Mouse (Mus musculus): ENCODE measurements around the gene Rabep2. TPM values are rescaled to one million over a fixed set of nuclear protein-coding genes. Genes with fewer than 3 reads are reported as not detected.
"Not testable (repeated sequence)": the region's sequence is repeated elsewhere in the genome, so short reads cannot be mapped to it uniquely, and the experiment has no call there.

The Rabep2 gene
- 28.4 and 29.7 TPM in 2 replicates for polyA plus RNA-seq (2014; fragmentation: Nextera tagmentation; extraction: Ambion mirVana)

DNA sequence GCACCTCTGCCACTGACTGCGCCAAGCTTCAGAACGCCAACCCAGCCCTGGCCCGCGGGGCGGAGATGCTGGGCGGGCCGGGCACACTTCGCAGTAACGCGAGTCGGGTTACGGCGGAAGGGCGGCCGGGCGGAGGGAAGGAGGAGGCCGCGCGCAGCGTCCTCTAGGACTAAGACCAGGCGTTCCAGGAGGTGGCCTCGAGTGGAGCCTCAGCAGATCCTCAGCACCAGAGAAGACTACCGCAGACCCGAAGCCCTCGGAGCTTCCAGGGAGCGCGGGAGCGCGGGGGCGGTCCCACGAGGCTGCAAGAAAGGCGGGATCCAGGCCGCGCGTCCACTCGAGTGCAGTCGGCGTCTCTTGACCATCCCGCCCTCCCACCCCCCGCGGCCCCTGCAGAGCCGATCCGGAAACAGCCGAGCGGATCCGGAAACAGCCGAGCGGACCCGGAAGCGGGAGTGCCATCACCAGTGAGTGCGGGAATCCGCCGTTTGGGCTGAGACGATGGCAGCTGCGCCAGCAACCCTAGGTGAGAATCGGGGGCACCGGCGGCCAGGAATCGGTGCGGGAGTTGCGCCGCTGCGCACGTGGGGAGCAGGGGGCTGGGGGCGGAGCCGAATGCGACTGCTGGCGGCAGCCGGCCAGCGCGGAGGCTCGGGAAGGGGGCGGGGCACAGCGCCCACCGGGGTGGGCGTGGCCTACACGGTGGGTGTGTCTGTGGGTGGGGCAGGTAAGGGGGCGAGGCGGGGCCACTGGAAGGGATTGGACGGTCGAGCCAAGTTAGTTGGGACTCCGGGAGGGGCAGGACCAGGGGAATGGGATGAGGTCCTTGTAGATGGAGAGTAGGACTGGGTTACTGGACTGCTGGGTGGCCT, at the start of gene Rabep2:
Rabep2 (plus strand) TSS at position 129 of the 872 bp plus-strand sequence.
- peaks cover 10% of the 10 kb centered on the region for H3K4me1 ChIP-seq (ENCODE audit: control insufficient read depth, insufficient read depth, low read length)
- H3K9ac ChIP-seq (replicated peaks; ENCODE audit: low read depth, low read length): peak within 1 kb of the TSS; percentile 61
- peak; percentile 93 for ATAC-seq (ENCODE audit: insufficient number of reproducible peaks, insufficient read depth, low FRiP score, low read depth)
- WGBS: under 1% methylated on average over 76 of the region's 82 CpGs
- peak within 1 kb of the TSS; percentile 67 for H3K4me3 ChIP-seq (ENCODE audit: low read depth, low read length)
- peak within 1 kb of the TSS; percentile 75 for H3K4me2 ChIP-seq (replicated peaks; ENCODE audit: low read depth, low read length)
- no peaks in the 10 kb centered on the region; the same call in 1 of the 2 replicates for H3K9me3 ChIP-seq (ENCODE audit: control insufficient read depth, low read depth, low read length)
- no peaks in the 10 kb centered on the region for H3K27me3 ChIP-seq (ENCODE audit: control insufficient read depth, insufficient read depth, low read length)
- peak within 1 kb of the TSS; percentile 84 for H3K27ac ChIP-seq (ENCODE audit: low read length)
- H3K36me3 ChIP-seq (ENCODE audit: control insufficient read depth, insufficient read depth, low read length): peaks cover 3% of the 10 kb centered on the region; the same call in 1 of the 2 replicates

DNA sequence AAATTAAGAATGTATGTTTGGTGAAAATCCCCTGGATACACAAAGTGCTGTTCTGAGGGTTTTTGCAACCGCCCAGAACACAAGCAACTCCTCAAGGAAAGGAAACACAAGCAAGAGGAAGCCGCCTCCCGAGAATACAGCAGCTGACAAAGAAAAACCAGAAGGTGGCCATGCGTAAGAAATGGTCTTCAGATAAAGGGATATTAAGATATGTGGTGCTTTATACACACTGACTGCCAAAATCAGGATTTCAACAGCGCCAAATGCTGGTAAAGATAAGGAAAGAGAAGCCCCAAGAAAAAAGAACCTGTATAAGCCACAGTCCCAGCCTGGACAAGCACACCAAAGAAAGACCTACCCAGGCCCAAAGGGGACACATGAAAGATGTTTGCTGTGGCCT, 45.0 kb upstream of the Rabep2 start:
- no peak overlapping the region for H3K9ac ChIP-seq (replicated peaks; ENCODE audit: low read depth, low read length)
- peaks cover 5% of the 10 kb centered on the region; the same call in 1 of the 2 replicates for H3K36me3 ChIP-seq (ENCODE audit: control insufficient read depth, insufficient read depth, low read length)
- ATAC-seq (ENCODE audit: insufficient number of reproducible peaks, insufficient read depth, low FRiP score, low read depth): no peak
- H3K27me3 ChIP-seq (ENCODE audit: control insufficient read depth, insufficient read depth, low read length): no peaks in the 10 kb centered on the region
- WGBS: 88% methylated on average over 5 of the region's 5 CpGs
- H3K4me1 ChIP-seq (ENCODE audit: control insufficient read depth, insufficient read depth, low read length): no peaks in the 10 kb centered on the region
- H3K27ac ChIP-seq (ENCODE audit: low read length): no peak overlapping the region
- no peaks in the 10 kb centered on the region for H3K9me3 ChIP-seq (ENCODE audit: control insufficient read depth, low read depth, low read length)
- no peak overlapping the region for H3K4me2 ChIP-seq (replicated peaks; ENCODE audit: low read depth, low read length)
- no peak overlapping the region for H3K4me3 ChIP-seq (ENCODE audit: low read depth, low read length)

DNA sequence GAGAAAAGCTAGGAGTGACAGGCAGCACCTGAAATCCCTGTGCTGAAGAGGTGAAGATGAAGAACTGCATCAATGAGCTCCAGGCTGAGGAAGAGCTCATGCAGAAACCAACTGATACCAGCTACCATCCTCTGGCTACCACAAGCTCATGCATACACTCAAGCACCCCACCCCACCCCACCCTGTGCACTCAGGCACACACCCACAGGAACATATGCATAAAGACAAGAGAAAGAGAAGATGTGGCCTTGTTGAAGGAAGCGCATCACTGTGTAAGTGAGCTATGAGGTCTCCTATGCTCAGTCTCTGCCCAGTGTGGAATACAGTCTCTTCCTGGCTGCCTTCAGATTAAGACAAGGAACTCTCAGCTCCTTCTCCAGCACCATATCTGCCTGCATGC, 40.4 kb upstream of the Rabep2 start:
- no peaks in the 10 kb centered on the region for H3K27me3 ChIP-seq (ENCODE audit: control insufficient read depth, insufficient read depth, low read length)
- no peaks in the 10 kb centered on the region for H3K9me3 ChIP-seq (ENCODE audit: control insufficient read depth, low read depth, low read length)
- 95% methylated on average over 1 of the region's 1 CpGs for WGBS
- H3K27ac ChIP-seq (ENCODE audit: low read length): no peak overlapping the region
- no peak overlapping the region for H3K9ac ChIP-seq (replicated peaks; ENCODE audit: low read depth, low read length)
- H3K4me2 ChIP-seq (replicated peaks; ENCODE audit: low read depth, low read length): no peak overlapping the region
- ATAC-seq (ENCODE audit: insufficient number of reproducible peaks, insufficient read depth, low FRiP score, low read depth): no peak
- no peak overlapping the region for H3K4me3 ChIP-seq (ENCODE audit: low read depth, low read length)
- H3K36me3 ChIP-seq (ENCODE audit: control insufficient read depth, insufficient read depth, low read length): peaks cover 8% of the 10 kb centered on the region
- no peaks in the 10 kb centered on the region for H3K4me1 ChIP-seq (ENCODE audit: control insufficient read depth, insufficient read depth, low read length)

DNA sequence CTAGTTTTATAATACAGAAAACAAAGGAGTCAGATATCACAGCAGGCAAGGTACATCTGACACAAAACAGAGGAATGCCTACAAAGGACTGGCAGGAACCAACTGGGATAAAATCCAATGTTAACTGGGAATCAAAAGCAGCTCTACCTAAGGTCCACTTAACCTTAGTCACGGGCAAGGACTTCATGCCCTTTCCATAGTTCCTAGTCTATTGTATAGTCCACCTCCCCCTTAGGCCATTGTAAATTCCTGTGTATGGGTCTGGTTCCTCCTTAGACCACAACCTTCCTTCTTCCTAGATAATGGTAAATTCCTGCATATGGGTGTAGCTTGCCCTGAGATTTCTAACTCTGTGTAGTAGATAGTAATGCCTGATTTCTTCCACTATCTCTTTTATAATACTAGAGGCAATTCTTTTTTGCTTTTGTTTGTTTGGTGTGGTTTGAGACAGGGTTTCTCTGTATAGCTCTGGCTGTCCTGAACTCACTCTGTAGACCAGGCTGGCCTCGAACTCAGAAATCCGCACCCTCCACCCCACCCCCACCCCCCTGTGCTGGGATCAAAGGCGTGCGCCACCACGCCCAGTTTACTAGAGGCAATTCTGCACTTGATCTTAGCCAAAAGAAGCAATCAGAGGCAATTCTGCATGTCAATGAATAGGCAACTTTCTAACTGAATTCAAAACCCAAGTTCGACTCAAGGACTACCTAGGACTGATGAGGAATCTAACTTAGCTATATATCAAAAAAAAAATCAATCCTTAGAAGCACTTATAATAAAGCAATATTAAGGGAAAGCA, 36.3 kb upstream of the Rabep2 start:
- not testable (repeated sequence) for H3K4me1 ChIP-seq (ENCODE audit: control insufficient read depth, insufficient read depth, low read length); H3K27ac ChIP-seq (ENCODE audit: low read length); H3K4me3 ChIP-seq (ENCODE audit: low read depth, low read length); H3K9ac ChIP-seq (replicated peaks; ENCODE audit: low read depth, low read length); H3K27me3 ChIP-seq (ENCODE audit: control insufficient read depth, insufficient read depth, low read length); H3K36me3 ChIP-seq (ENCODE audit: control insufficient read depth, insufficient read depth, low read length); ATAC-seq (ENCODE audit: insufficient number of reproducible peaks, insufficient read depth, low FRiP score, low read depth); H3K4me2 ChIP-seq (replicated peaks; ENCODE audit: low read depth, low read length); H3K9me3 ChIP-seq (ENCODE audit: control insufficient read depth, low read depth, low read length)
- WGBS: 92% methylated on average over 7 of the region's 7 CpGs

DNA sequence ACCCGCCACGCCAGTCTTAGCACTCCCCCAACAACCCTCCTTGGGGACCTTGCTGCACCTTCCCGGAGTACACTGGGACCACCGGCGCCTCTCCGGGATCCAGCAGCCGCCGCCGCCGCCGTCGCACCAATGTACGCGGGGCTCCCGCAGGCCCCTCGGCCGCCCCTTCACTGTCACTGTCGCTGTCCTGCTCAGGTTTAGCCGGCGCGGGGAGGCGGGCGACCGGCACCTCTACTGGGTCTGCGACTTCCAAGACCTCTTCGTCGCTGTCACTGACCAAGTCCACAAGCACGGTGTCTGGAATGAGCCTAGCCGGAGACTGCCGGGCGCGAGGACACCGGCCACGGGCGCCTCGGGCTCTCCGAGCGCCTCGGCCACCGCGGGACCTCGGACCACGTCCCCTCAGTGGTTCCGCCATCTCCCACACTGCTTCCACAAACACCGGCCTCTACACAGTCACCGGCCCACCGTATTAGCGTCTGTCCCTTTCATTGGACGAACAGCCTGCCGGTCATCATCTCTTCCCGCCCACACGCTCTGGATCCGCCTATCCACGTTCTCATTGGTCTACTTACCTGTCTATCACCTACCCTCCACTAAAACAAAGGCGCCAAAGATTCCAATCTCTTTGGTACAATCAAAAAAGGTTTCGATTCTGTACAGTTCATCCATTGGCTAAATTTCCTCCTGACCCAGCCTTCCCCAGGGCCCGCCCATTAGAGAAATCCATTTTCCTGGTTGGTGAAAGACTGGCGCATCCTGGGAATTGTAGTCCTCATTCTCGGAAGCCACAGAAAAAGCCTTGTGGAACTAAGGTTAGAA, 32.0 kb upstream of the Rabep2 start, which contains the start of gene Nfatc2ip:
Nfatc2ip (minus strand) TSS at position 440 of the 822 bp plus-strand sequence.
- Histone ChIP-seq H3K27me3 (ENCODE audit: control insufficient read depth, insufficient read depth, low read length) (no peaks in the 10 kb centered on the region), H3K4me1 (ENCODE audit: control insufficient read depth, insufficient read depth, low read length) (peaks cover 5% of the 10 kb centered on the region; the same call in 1 of the 2 replicates), H3K9ac (replicated peaks; ENCODE audit: low read depth, low read length) (peak within 1 kb of the TSS; percentile 55), H3K27ac (ENCODE audit: low read length) (no peak within 1 kb of the TSS), H3K4me2 (replicated peaks; ENCODE audit: low read depth, low read length) (peak within 1 kb of the TSS; percentile 85), H3K36me3 (ENCODE audit: control insufficient read depth, insufficient read depth, low read length) (no peaks in the 10 kb centered on the region), H3K9me3 (ENCODE audit: control insufficient read depth, low read depth, low read length) (no peaks in the 10 kb centered on the region), H3K4me3 (ENCODE audit: low read depth, low read length) (peak within 1 kb of the TSS; percentile 88)
- peak; percentile 100 for ATAC-seq (ENCODE audit: insufficient number of reproducible peaks, insufficient read depth, low FRiP score, low read depth)
- WGBS: 1% methylated on average over 59 of the region's 59 CpGs

DNA sequence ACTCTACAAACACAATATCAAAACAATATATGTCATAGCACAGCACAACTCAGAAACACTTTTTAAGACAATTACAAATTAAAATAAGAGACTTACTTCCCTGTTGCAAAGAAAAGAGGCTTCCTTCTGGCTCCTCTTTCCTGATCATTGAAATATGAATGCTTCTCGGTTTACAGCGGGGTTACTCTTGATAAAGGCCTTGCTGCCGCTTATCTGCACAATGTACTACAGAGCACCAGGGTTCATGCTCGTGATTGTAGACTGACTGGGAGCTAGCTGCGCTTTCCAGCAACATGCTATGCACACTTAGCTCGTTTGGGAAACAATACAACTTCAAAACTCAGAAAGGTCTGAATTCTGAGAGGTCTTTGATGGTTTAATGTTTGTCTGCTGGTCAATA, 31.3 kb upstream of the Rabep2 start:
- Histone ChIP-seq H3K4me1 (ENCODE audit: control insufficient read depth, insufficient read depth, low read length) (peaks cover 5% of the 10 kb centered on the region; the same call in 1 of the 2 replicates), H3K9me3 (ENCODE audit: control insufficient read depth, low read depth, low read length) (no peaks in the 10 kb centered on the region), H3K27ac (ENCODE audit: low read length) (no peak overlapping the region), H3K36me3 (ENCODE audit: control insufficient read depth, insufficient read depth, low read length) (no peaks in the 10 kb centered on the region), H3K4me3 (ENCODE audit: low read depth, low read length) (no peak overlapping the region; the same call in 1 of the 2 replicates), H3K4me2 (replicated peaks; ENCODE audit: low read depth, low read length) (peak overlapping the region; percentile 17; the same call in 1 of the 2 replicates), H3K27me3 (ENCODE audit: control insufficient read depth, insufficient read depth, low read length) (no peaks in the 10 kb centered on the region), H3K9ac (replicated peaks; ENCODE audit: low read depth, low read length) (no peak overlapping the region)
- ATAC-seq (ENCODE audit: insufficient number of reproducible peaks, insufficient read depth, low FRiP score, low read depth): no peak
- 51% methylated on average over 6 of the region's 6 CpGs for WGBS

DNA sequence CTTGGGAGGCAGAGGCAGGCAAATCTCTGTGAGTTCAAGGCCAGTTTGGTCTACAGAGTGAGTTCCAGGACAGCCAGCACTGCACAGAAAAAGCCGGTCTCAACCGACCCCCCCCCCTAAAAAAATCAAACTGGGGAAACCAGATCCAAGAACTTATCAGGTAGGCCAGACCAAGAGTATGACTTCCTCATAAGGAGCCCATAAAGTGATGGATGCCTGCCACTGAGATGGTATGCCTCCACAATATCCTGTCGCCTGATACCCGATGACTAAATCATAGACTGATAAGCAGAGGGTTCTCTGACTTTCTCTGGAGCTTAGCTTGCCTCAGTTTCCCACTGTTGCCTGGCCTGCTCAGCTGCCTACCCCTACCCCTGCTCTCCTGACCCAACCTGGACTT, 30.7 kb upstream of the Rabep2 start:
- H3K9ac ChIP-seq (replicated peaks; ENCODE audit: low read depth, low read length): no peak overlapping the region
- ATAC-seq (ENCODE audit: insufficient number of reproducible peaks, insufficient read depth, low FRiP score, low read depth): no peak
- H3K27me3 ChIP-seq (ENCODE audit: control insufficient read depth, insufficient read depth, low read length): no peaks in the 10 kb centered on the region
- no peak overlapping the region for H3K4me2 ChIP-seq (replicated peaks; ENCODE audit: low read depth, low read length)
- WGBS: 88% methylated on average over 4 of the region's 4 CpGs
- H3K27ac ChIP-seq (ENCODE audit: low read length): no peak overlapping the region
- H3K4me3 ChIP-seq (ENCODE audit: low read depth, low read length): no peak overlapping the region
- no peaks in the 10 kb centered on the region for H3K36me3 ChIP-seq (ENCODE audit: control insufficient read depth, insufficient read depth, low read length)
- peaks cover 5% of the 10 kb centered on the region; the same call in 1 of the 2 replicates for H3K4me1 ChIP-seq (ENCODE audit: control insufficient read depth, insufficient read depth, low read length)
- no peaks in the 10 kb centered on the region for H3K9me3 ChIP-seq (ENCODE audit: control insufficient read depth, low read depth, low read length)

DNA sequence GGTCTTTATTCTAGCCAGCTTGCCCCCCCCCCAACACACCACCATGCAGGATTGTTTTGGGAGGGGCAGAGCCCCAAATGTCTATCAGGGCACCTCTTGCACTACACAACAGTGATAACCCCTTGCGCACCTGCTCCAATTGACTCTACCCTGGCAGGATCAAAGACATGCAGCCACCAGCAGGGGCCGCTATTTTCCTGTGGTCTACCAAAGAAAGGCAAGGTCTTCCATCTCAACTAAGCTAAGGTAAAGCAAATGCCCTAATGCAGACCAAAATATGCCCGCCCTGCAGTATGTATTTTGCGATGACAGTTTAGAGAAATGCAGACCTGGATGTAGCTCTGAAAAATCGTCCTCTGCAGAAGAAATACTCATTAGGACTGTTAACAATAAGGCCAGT, 29.0 kb upstream of the Rabep2 start:
- H3K9ac ChIP-seq (replicated peaks; ENCODE audit: low read depth, low read length): no peak overlapping the region
- WGBS: 11% methylated on average over 5 of the region's 5 CpGs
- ATAC-seq (ENCODE audit: insufficient number of reproducible peaks, insufficient read depth, low FRiP score, low read depth): no peak
- no peak overlapping the region for H3K4me3 ChIP-seq (ENCODE audit: low read depth, low read length)
- no peak overlapping the region for H3K27ac ChIP-seq (ENCODE audit: low read length)
- H3K9me3 ChIP-seq (ENCODE audit: control insufficient read depth, low read depth, low read length): no peaks in the 10 kb centered on the region
- H3K4me2 ChIP-seq (replicated peaks; ENCODE audit: low read depth, low read length): no peak overlapping the region
- peaks cover 5% of the 10 kb centered on the region; the same call in 1 of the 2 replicates for H3K4me1 ChIP-seq (ENCODE audit: control insufficient read depth, insufficient read depth, low read length)
- no peaks in the 10 kb centered on the region for H3K36me3 ChIP-seq (ENCODE audit: control insufficient read depth, insufficient read depth, low read length)
- no peaks in the 10 kb centered on the region for H3K27me3 ChIP-seq (ENCODE audit: control insufficient read depth, insufficient read depth, low read length)

Data from stomach, embryonic 14.5 days (tissue).